Mouse (Mus musculus): Measurements from ENCODE around the gene Gpr55.
A peak's percentile ranks its signal among the peaks of the same experiment; 100 is the strongest.
"Not testable (repeated sequence)": the region's sequence is repeated elsewhere in the genome, so short reads cannot be mapped to it uniquely, and the experiment has no call there.

Gene Gpr55

DNA sequence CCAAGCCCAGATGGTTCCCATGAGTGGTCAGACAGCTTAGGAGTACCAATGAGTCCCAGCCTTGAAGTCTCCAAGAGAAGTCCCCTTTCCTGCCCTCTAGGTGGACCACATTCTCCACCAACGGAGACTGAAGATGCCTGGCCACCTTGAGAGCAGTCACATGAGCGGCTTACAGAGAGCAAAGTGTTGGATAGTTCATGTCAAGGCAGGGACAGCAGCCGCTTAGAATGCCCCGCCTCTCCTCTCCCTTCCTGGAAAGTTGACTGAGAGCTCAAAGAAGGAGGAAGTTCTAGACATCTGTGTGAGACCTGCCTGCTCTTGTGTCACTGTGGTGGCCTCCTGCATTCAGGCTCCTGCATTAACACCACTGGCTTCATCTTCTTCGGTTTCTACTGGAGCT lies at the start of gene Gpr55:
Gene Gpr55 (minus strand): TSS at position 135 of the 400 bp plus-strand sequence.
- DNase-seq (ENCODE audit: low read depth in 1 of 2, low spot score in 2 of 2) = no peak

DNA sequence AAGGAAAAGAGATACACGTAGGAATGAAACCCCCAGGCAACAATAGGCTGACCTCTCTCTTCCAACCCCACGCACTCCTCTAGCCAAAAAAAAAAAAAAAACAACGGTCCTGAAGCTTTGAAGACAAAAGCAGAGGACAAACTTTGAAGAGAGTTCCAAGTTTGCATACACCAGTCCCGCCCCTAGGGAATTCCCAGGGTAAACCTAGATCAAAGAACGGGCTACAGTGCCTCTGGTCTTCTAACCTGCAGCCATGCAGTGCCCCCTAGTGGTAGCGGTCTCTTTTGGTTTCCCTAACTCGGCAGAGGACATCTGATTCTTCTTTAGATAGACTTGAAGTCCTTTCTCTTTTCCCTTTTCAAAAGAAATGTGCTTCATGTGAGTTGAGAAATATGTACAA lies 47.0 kb upstream of the Gpr55 start:
- peak; percentile 7 to 56 for DNase-seq (ENCODE audit: low read depth in 1 of 2, low spot score in 2 of 2)

DNA sequence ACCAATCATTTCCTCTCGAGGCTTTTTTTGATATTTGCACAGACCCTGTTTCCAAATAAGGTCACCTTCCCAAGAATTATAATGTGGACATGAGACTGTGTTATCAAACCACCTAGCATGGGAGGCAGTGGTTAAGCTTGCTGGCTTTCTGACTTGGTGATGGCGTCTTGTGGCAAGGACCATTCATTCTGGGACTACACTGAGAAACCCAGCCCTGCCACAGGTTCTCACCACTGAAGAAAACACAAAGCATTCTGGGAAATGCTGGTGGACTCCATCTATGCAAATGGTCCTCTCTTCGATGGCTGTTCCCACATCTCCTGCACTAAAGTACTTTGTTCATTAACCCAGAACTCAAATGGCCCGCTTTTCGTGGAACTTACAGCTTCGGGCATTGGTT lies 45.2 kb upstream of the Gpr55 start:
- DNase-seq (ENCODE audit: low read depth in 1 of 2, low spot score in 2 of 2) = no peak

DNA sequence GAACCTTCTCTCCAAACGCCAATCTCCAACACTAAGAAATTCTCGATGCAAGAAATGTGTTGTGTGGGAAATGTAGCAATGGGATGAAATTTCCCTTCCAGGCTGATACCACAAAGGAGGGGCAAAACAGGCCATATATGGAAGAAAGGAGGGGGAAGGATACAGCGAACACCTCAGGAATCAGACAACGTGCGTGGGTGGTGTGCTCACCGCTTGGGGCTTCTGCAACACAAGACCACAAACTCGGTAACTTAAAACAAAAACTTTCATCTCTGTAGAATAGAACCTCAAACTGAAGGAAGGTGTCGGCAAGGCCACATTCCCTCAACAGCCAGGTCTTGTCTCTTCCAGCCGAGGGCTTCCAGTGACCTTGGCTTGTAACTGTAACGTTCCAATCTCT lies 44.7 kb upstream of the Gpr55 start:
- no peak for DNase-seq (ENCODE audit: low read depth in 1 of 2, low spot score in 2 of 2)

DNA sequence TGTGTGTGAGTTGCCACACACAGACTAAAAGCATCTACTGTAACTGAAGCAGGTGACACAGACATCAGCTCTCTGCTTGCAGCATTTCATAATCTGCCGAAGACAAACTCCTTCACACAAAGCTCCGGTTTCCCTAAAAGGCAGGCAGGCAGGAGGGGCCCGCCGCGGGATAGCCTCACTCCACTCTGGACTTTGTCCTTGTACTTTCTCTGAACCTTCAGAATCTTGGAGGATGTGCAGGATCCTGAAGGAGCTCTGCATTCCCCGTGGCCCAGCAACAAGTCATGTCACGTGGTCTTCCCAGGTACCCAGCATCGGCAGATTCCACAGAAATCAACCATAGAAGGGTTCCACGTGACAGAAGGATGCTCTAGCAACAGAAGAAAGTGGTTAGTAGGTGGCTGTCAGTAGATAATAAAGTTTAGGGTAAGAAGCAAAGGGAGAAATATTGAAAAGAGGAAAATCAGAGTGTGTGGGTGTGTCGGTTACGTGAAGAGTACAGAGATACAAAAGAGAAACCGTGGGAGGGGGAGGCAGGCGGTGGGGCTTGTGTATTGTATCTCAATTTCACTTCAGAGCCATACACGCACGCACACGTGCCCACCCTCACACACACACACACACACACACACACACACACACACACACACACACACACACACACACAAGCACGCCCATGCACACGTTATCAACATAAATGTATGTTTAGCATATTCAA lies 39.2 kb upstream of the Gpr55 start:
- no peak for DNase-seq (ENCODE audit: low read depth in 1 of 2, low spot score in 2 of 2)

DNA sequence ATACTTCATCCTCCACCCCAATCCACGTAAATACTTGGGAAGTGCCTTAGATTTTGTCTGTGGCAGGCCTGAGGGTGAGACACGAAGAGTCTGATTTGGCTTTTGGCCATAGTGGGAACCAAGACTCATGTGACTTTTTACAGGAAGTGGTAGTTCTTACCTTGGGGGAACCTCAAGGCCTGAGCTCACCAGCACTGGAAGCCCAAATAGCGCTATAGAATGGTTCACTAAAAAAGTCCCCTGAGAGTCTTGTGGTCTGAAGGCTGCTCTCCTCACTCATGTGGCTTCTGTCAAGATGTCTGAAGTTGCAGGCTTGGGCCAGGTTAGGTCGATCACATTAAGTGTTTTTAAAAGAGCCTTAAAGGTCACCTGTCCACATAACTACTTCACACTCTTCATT lies 37.2 kb upstream of the Gpr55 start:
- DNase-seq (ENCODE audit: low read depth in 1 of 2, low spot score in 2 of 2) = no peak

DNA sequence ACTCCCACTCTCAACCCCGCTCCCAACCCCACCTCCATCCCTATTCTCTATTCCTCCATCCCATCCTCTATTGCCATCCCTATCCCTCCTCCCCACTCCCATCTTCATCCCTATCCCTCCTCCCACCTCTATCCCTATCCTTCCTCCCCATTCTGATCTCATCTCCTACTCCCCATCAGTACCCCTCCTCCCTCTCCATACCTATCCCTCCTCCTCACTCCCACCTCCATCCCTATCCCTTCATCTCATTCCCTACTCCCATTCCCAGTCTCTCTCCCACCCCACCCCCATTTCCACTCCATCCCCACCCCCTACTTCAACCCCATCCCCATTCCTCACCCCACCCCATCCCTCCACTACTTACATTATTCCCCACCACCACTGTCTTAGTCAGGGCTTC lies 36.4 kb upstream of the Gpr55 start:
- no peak for DNase-seq (ENCODE audit: low read depth in 1 of 2, low spot score in 2 of 2)

DNA sequence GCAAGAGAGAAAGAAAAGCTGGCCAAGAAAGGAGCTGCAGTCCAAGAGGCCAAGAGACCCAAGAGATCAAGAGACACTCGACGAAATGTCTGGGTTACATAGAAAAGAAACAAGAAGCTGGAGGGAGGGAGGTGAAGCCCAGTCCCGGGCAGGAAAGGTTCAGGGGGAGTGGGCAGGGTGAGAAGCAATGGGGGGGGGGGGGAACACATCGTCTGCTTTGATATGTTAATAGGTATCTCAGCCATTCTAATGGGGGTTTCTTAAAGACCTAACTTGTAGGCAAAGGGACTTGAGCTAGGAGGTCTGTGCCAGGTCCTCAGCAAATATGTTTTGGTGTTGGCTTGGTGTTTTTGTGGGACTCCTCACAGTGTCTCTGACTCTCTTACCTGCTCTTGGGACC lies 32.7 kb upstream of the Gpr55 start:
- no peak for DNase-seq (ENCODE audit: low read depth in 1 of 2, low spot score in 2 of 2)

DNA sequence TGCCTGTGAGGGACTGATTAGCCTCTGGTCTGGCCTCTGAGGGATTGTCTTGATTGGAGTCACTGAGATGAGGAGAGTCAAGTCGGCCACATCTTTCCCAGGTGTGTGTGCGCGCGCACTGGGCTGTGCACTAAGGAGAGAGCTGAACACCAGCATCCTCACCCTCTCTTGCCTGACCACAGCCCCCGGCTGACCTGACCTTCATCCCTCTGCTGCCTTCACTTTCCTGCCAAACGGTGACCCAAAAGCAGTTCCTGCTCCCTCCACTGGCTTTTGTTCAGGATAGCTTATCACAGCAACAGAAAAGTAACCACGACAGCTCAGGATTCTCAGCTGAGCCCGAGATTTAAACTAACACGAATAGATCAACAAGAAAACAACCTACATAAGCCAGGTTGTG lies 31.4 kb upstream of the Gpr55 start:
- DNase-seq (ENCODE audit: low read depth in 1 of 2, low spot score in 2 of 2) = no peak

DNA sequence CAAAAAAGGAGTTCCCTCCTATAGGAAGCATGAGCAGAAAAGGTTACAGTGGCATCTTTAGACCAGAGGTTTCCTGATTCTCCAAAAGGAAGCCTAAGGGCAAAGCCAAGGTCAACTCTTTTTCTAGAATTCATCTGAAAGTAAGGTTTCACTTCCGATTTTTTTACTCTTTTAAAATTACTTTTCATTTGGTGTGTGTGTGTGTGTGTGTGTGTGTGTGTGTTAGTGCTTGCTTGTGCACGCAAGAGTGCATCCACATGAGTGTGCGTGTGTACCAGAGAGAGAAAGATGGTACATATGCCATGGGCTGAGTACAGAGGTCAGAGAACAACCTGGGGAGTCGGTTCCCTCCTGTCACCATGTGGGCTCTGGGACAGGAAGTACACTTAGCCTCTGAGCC lies 28.1 kb upstream of the Gpr55 start:
- DNase-seq (ENCODE audit: low read depth in 1 of 2, low spot score in 2 of 2) = not testable (repeated sequence)

DNA sequence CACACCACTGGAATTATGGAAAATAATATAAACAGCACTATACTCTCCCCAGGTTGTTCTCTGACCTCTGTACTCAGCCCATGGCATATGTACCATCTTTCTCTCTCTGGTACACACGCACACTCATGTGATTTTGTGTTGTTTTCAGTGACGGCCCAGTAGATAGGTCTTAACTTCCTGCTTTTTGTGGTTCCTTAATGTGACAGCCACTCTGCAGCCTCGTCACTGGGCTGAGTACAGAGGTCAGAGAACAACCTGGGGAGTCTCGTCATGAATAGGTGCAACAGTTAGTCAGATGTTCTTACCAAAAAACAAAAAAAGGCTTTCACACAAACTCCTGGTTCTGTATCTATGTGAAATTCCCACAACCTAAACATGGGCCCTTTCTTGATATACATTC lies 27.5 kb upstream of the Gpr55 start:
- DNase-seq (ENCODE audit: low read depth in 1 of 2, low spot score in 2 of 2) = no peak

DNA sequence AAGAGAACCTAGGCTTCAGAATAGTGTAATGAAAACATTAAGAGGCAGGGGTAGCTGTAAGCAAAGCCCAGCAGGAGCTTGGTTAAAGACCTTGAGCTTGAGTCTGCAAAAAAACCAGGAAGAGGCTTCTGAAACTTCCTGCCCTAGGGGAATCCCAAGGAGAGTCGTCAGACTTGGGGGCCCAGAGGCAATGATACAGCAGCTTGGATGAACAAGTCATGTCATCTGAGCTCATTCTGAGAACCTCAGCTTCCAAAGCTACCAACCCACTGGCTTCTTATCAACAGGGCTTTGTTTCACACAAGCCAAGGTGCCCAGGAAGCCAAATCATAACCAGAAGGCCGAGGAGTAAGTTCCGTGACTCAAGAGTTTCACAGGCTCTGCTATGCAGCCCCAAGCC lies 25.0 kb upstream of the Gpr55 start:
- no peak for DNase-seq (ENCODE audit: low read depth in 1 of 2, low spot score in 2 of 2)

DNA sequence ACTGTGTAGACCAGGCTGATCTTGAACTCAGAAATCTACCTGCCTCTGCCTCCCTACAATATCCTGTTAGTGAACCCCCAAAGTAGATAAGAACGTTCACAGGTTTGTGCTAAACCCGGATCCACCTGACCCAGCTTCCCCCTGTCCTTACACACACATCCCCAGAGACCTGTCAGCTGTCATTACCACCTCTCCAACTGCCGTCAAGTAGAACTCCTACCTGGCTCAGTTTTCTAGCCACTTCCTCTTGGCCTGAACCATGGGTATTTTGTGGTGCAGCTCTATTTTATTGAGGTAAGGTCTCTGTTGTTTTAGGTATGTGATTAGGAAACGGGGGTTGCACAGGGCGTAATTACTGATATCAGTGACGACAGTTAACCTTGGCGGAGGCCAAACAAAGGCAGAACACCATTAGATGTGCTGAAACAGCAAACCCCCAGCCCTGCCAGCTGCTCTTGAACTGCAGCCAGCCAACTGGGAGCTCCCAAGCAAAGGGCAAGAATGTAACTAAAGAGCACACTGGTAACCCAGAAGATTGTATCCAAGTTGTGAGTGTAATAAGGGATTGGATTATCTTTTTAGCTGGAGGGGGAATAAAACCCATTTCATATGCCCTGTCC lies 21.0 kb upstream of the Gpr55 start:
- DNase-seq (ENCODE audit: low read depth in 1 of 2, low spot score in 2 of 2) = no peak

DNA sequence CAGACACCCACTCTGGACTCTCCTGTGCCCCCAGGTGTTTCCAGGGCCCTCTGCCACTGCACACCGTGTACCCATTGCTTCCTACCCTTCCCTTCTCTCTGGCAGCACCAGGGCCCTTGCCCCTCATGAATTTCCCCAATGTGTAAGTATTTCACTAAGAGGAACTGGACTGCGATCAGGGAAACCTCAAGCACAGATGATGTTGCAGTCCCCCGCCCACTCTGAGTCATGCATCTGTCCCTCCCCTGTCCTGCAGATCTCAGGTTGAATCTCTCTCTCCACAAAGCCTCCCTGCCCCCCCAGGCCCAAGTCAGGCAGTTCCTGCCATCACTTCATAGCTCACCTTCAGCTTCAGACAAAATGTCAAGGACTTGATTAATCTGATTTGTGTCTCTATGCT lies 16.9 kb upstream of the Gpr55 start:
- DNase-seq (ENCODE audit: low read depth in 1 of 2, low spot score in 2 of 2) = peak; percentile 33 to 37

DNA sequence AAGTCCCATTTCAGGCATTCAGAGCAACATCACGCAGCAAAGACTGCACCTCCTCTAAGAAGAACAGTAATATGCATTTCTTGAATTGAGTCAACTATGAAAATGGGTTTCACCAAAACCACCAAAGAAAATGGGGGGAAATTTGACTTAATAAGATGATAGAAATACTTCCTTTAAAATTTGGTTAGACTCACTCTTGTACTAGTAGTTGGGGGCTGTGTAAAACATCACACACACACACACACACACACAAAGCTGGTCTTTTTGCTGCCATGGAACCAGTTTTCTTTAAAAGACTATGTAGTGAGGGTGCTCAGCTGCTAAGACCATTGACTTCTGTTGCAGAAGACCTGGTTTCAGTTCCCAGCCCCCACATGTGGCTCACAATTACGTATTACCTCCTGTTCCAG lies 12.7 kb upstream of the Gpr55 start:
- DNase-seq (ENCODE audit: low read depth in 1 of 2, low spot score in 2 of 2) = no peak

DNA sequence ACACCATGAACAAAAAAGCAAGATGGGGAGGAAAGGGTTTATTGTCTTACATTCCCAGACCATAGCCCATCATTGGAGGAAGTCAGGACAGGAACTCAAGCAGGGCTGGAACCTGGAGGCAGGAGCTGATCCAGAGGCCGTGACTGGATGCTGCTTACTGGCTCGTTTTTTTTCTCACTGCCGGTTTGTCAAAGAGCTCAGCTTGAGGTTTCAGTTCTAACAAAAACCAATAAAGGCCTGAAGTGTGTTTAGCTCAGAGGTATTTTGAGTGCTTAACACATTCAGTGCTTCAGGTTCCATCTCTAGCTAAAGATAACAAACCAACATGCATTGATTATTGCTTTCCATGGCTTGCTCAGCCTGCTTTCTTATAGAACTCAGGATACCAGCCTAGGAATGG lies 11.5 kb upstream of the Gpr55 start:
- DNase-seq (ENCODE audit: low read depth in 1 of 2, low spot score in 2 of 2) = no peak

DNA sequence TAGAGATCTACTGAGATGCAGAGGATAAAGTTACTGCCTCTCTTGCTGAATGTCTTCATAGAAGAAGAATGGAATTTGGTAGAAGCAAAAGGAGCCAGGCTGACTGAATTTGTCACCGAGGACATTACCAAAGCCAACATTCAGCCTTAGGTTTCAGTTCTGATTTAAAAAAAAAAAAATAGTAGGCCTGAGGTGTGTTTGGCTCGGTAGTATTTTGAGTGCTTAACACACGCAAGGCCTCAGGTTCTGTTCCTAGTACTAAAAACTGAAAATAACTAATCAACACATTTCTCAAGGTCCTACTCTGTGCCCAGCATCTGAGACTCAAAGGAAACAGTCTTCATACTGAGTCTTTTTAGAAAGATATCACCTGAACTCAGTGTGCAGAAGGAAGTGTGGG lies 10.3 kb upstream of the Gpr55 start:
- DNase-seq (ENCODE audit: low read depth in 1 of 2, low spot score in 2 of 2) = no peak

DNA sequence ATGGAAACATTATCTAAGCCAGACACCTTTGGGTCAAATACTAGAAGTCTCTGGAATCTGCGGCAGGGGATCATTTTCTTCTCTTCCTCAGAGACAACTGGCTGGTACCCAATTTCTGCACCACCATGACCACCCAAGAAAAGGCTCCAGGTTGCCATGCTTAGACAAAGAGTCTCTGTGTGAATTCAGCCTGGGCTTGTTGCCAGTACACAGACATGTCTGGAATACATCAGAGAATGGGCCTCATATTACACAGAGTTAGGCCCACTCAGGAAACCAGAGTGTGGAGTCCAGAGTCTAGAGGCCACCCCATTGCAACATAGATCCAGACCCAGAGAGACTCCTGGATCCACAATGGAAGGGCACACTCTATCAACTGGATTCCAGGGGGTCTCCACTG lies 8.7 kb upstream of the Gpr55 start:
- DNase-seq (ENCODE audit: low read depth in 1 of 2, low spot score in 2 of 2) = no peak

DNA sequence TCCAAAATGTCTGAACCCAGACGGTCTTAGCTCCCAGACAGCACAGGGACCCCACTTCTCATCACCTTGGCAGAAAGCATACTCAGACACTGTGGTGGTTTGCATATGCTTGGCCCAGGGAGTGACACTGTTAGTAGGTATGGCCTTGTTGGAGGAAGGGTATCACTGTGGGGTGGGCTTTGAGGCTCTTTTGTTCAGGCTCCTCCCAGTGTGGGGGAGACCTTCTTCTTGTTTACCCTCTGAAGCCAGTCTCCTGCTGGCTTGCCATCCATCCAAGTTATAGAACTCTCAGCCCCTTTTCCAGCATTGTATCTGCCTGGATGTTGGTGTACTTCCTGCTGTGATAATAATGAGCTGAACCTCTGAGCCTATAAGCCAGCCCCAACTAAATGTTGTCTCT lies 8.3 kb upstream of the Gpr55 start:
- DNase-seq (ENCODE audit: low read depth in 1 of 2, low spot score in 2 of 2) = no peak

DNA sequence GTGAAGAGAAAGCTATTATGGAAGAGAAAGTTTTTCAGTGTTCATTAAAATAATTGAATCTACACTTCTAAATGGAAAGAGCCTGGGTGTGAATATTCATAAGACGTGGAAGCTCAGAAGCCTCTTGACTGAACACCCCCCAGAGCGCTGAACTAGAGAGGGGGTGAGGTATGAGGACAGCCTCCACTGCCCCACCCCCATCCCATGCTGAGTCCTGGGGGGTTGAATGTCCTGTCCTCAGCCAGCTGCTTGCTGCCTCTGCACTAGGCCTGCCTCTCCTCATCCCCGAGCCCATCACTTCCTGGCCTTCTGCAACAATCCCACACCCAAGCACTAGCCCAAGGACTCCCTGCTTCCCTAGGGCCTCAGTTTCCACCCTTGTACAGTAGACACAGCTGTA lies 5.0 kb upstream of the Gpr55 start:
- DNase-seq (ENCODE audit: low read depth in 1 of 2, low spot score in 2 of 2) = no peak

DNA sequence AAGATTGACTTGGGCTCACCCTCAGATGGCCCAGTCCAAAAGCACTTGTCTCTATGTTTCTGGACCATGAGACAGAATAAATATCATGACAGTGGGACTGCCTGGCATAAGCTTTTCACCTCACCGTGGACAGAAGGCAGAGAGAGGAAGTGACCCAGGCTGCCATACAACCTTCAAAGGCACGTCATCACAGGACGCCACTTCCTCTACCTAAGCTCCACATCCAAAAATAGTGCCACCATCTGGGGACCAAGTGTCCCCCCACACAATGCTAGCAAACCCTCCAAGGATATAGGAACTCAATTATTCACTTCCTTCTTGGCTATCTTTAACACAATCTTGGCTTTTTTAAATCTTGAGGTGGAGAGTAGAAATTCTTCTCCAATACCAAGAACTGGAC lies 1.3 kb upstream of the Gpr55 start:
- no peak for DNase-seq (ENCODE audit: low read depth in 1 of 2, low spot score in 2 of 2)

DNA sequence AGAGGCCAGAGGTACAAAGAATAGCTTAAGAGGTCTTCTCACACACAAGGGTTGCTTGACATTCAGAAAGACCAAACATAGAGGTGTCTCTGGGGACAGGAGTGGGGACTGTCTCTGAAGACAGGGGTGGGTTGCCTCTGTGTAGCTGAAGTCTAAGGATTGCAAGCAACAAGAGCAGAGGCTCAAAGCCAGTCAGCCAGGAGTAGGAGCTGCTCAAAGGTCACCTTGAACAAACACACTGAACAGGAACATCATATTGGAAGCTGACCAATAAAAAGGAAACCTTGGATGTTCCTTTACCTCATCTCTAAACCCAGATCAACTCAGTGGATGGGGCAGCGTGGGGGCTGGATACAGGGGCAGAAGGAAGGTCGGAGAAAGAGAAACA lies 924 bp downstream of the Gpr55 start:
- DNase-seq (ENCODE audit: low read depth in 1 of 2, low spot score in 2 of 2) = no peak

All from monocyte, adult 2 months (primary cell).